Mouse (Mus musculus) liver, adult 2 months (tissue): ENCODE measurements around the gene Nsmce3. TPM values are rescaled to one million over a fixed set of nuclear protein-coding genes. Genes with fewer than 3 reads are reported as not detected.

Source experiments
- DNase-seq: peaks from one replicate; pipeline ENCODE4 v3.0.0-alpha.2; 2011; ENCODE audit warnings: low read depth, low spot score; ENCODE audit errors: extremely low read depth
- H3K27ac ChIP-seq: fragments of 200-500 bp; replicated peaks from 2 replicates; pipeline ENCODE4 v1.5.1; 2012; ENCODE audit warnings: low read depth, mild to moderate bottlenecking, control low read depth, inconsistent platforms, low read length; ENCODE audit not compliant: insufficient read depth
- H3K27me3 ChIP-seq: fragments of 200-500 bp; 2 replicates; pipeline ENCODE4 v1.6.1; 2012; ENCODE audit warnings: mild to moderate bottlenecking, moderate library complexity, low read length, inconsistent platforms; ENCODE audit not compliant: control insufficient read depth, insufficient read depth
- H3K36me3 ChIP-seq: fragments of 200-500 bp; 2 replicates; pipeline ENCODE4 v1.6.1; 2012; ENCODE audit warnings: low read length, inconsistent platforms; ENCODE audit not compliant: control insufficient read depth, insufficient read depth
- H3K4me1 ChIP-seq: fragments of 200-500 bp; 2 replicates; pipeline ENCODE4 v1.6.1; 2011; ENCODE audit warnings: low read length; ENCODE audit not compliant: control insufficient read depth, insufficient read depth
- H3K4me3 ChIP-seq: fragments of 200-500 bp; 2 replicates; pipeline ENCODE4 v1.5.1; 2011; ENCODE audit warnings: low read depth, mild to moderate bottlenecking, control low read depth, low read length, moderate library complexity; ENCODE audit not compliant: insufficient read depth
- H3K79me2 ChIP-seq: fragments of 200-500 bp; 2 replicates; pipeline ENCODE4 v1.6.1; 2012; ENCODE audit warnings: inconsistent platforms, mild to moderate bottlenecking, low read length, moderate library complexity; ENCODE audit not compliant: control insufficient read depth, insufficient read depth
- H3K9ac ChIP-seq: fragments of 200-500 bp; 2 replicates; pipeline ENCODE4 v1.6.1; 2012; ENCODE audit warnings: low read depth, mild to moderate bottlenecking, control low read depth, inconsistent platforms, low read length
- CTCF ChIP-seq: fragments of 200-500 bp; IDR thresholded peaks from 2 replicates; pipeline ENCODE4 v1.5.1; 2011; ENCODE audit warnings: low read depth, low read length, control low read depth
- POLR2A ChIP-seq: fragments of 200-500 bp; IDR thresholded peaks from 2 replicates; pipeline ENCODE4 v1.6.1; 2011; ENCODE audit warnings: low read length, control low read depth; ENCODE audit not compliant: insufficient read depth; ENCODE audit errors: extremely low read depth
- WGBS: fragments of 180-500 bp; shearing (Covaris S2); methylation state at CpG from one replicate; pipeline ENCODE4 v1.1.7; 2018; 5-methylcytosine and 5-hydroxymethylcytosine counted together
- polyA plus RNA-seq: library from polyadenylated mRNA; depleted of rRNA; stranded (reverse); fragments of >200 nt; gene quantifications from 2 replicates; pipeline ENCODE4 v1.2.3, GENCODE M21; 2012
- total RNA-seq: library from RNA; depleted of rRNA; stranded (reverse); fragments of >200 nt; gene quantifications from 2 replicates; pipeline ENCODE4 v1.2.3, GENCODE M21; 2014

Nsmce3 gene
- total and polyA plus RNA-seq, 2 experiments, result 3.7 to 4.3 TPM

DNA sequence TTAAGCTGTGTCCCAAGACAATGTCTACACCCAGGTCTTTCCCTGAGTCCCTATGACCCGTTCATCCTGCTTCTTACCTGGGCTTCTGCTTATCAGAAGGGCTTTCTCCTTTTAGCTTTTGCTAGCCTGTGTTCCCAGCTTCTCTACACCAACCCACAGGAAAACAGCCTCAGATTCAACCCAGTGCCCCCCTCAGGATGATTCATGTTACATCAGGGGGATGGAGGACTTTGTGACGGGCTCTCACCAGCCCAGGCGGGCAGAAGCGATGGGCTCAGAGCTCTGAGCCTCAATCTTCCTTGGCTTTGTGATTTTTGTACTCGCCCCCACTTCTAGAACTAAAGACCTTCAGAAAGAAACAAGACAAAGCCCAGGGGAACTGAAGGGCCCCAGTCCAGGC, 51.7 kb downstream of the Nsmce3 start:
- no peaks in the 10 kb centered on the region for H3K27me3 ChIP-seq
- H3K4me3 ChIP-seq, result no peak overlapping the region
- TF ChIP-seq POLR2A, result no peak
- no peaks in the 10 kb centered on the region for H3K79me2 ChIP-seq
- H3K9ac ChIP-seq, result no peak overlapping the region
- no peak overlapping the region for H3K27ac ChIP-seq
- DNase-seq, result no peak
- no peaks in the 10 kb centered on the region for H3K4me1 ChIP-seq
- H3K36me3 ChIP-seq, result no peaks in the 10 kb centered on the region
- 83% methylated on average over 5 of the region's 5 CpGs for WGBS

DNA sequence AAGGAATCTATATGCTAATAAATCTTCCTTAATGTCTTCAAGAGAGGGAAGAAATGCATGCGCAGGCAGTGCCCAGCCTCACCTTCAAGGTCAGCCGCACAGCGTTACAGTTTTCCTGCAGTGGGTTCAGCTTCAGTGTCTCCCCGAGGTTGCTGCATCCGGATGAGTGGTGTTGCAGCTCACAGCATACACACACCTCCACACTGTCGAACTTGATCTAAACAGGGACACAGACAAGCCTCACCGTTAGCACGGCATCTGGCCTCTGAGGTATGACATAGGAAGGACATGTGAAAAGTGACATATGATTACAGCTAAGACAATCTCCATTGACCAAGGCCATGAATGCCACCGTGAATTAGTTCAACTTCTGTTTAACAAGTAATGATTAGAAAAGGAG, 53.1 kb downstream of the Nsmce3 start:
- no peak for TF ChIP-seq CTCF
- TF ChIP-seq POLR2A, result no peak
- Histone ChIP-seq H3K4me1 (no peaks in the 10 kb centered on the region), H3K27me3 (no peaks in the 10 kb centered on the region), H3K9ac (no peak overlapping the region), H3K4me3 (no peak overlapping the region), H3K27ac (no peak overlapping the region), H3K79me2 (no peaks in the 10 kb centered on the region), H3K36me3 (no peaks in the 10 kb centered on the region)
- 84% methylated on average over 9 of the region's 9 CpGs for WGBS
- no peak for DNase-seq
